Mouse (Mus musculus) liver, postnatal 0 days (tissue): ENCODE measurements around the gene Ndel1. TPM values are rescaled to one million over a fixed set of nuclear protein-coding genes. Genes with fewer than 3 reads are reported as not detected.

Experiments
- ATAC-seq: fragments of 200-750 bp; cut with Nextera tagmentation; 2 replicates; pipeline ENCODE4 v1.8.0; 2017; ENCODE audit warnings: mild to moderate bottlenecking, moderate library complexity
- DNase-seq: peaks from one replicate; pipeline ENCODE4 v3.0.0-alpha.2; 2016
- H3K27ac ChIP-seq: fragments of 300-500 bp; sonication (generic); 2 replicates; pipeline ENCODE4 v1.5.1; 2014; ENCODE audit warnings: antibody characterized with exemption, moderate library complexity, mild to moderate bottlenecking, low read depth
- H3K27me3 ChIP-seq: fragments of 300-500 bp; sonication (generic); 2 replicates; pipeline ENCODE4 v1.6.1; 2014; ENCODE audit warnings: low read length, control low read depth, mixed read lengths; ENCODE audit not compliant: insufficient read depth
- H3K36me3 ChIP-seq: fragments of 300-500 bp; sonication (generic); replicated peaks from 2 replicates; pipeline ENCODE4 v1.6.1; 2014; ENCODE audit warnings: mild to moderate bottlenecking, control low read depth, low read length, moderate library complexity, mixed read lengths; ENCODE audit not compliant: insufficient read depth
- H3K4me1 ChIP-seq: fragments of 300-500 bp; sonication (generic); 2 replicates; pipeline ENCODE4 v1.6.1; 2014; ENCODE audit warnings: antibody characterized with exemption, mild to moderate bottlenecking, control low read depth; ENCODE audit not compliant: insufficient read depth
- H3K4me2 ChIP-seq: fragments of 300-500 bp; sonication (generic); 2 replicates; pipeline ENCODE4 v1.6.1; 2014; ENCODE audit warnings: low read depth, mild to moderate bottlenecking, low read length, moderate library complexity, mixed read lengths
- H3K4me3 ChIP-seq: fragments of 300-500 bp; sonication (generic); 2 replicates; pipeline ENCODE4 v1.5.1; 2014; ENCODE audit warnings: low read depth, low read length
- H3K9ac ChIP-seq: fragments of 300-500 bp; sonication (generic); replicated peaks from 2 replicates; pipeline ENCODE4 v1.6.1; 2014; ENCODE audit warnings: mild to moderate bottlenecking, moderate library complexity
- H3K9me3 ChIP-seq: fragments of 300-500 bp; sonication (generic); 2 replicates; pipeline ENCODE4 v1.6.1; 2016; ENCODE audit warnings: mild to moderate bottlenecking, control low read depth, low read length, mixed read lengths
- CTCF ChIP-seq: sonication (generic); IDR thresholded peaks from 2 replicates; pipeline ENCODE4 v1.5.1; 2016; ENCODE audit warnings: antibody characterized with exemption, low read depth
- EP300 ChIP-seq: IDR thresholded peaks from 2 replicates; pipeline ENCODE4 v1.6.1; 2016; ENCODE audit warnings: antibody characterized with exemption, low read depth, mild to moderate bottlenecking
- WGBS: fragments of 180-500 bp; shearing (Covaris S2); extraction: QIAGEN DNeasy Blood & Tissue Kit; methylation state at CpG from one replicate; pipeline ENCODE4 v1.1.7; 2014; ENCODE audit not compliant: insufficient replicate concordance; 5-methylcytosine and 5-hydroxymethylcytosine counted together
- polyA plus RNA-seq: library from polyadenylated mRNA; unstranded; fragments of >200 nt; fragmentation: Nextera tagmentation; extraction: Ambion mirVana; gene quantifications from 2 replicates; pipeline ENCODE4 v1.2.1, GENCODE M21; 2015

Gene Ndel1
- polyA plus RNA-seq, 1 experiment from 2014 or later, result 32.8 TPM

DNA sequence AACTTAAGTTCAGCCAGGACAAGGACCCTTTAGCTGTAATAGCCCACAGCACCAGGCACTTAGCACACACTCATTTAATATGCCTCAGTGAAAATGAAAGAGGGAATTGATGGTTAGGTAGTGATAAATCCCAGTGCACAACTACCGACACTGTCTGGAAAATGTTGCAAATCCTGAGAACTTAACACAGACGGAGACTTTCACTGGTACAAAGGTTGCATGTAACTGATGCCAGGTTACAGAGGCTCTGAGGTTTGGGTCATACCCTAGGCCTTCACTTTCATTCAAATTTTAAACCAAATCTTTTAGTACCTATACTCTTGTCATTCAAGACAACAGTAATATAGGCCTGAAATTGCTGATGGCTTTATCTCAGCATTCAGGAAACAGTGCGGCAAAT lies 14.3 kb downstream of the Ndel1 start:
- 75% methylated on average over 3 of the region's 3 CpGs for WGBS
- TF ChIP-seq CTCF (no peak), EP300 (no peak)
- Histone ChIP-seq H3K27ac (no peak overlapping the region), H3K36me3 (no peaks in the 10 kb centered on the region), H3K9ac (no peak overlapping the region), H3K4me2 (no peak overlapping the region), H3K4me3 (no peak overlapping the region), H3K27me3 (no peaks in the 10 kb centered on the region), H3K4me1 (peaks cover 26% of the 10 kb centered on the region), H3K9me3 (no peaks in the 10 kb centered on the region)
- DNase-seq (no peak), ATAC-seq (no peak)

DNA sequence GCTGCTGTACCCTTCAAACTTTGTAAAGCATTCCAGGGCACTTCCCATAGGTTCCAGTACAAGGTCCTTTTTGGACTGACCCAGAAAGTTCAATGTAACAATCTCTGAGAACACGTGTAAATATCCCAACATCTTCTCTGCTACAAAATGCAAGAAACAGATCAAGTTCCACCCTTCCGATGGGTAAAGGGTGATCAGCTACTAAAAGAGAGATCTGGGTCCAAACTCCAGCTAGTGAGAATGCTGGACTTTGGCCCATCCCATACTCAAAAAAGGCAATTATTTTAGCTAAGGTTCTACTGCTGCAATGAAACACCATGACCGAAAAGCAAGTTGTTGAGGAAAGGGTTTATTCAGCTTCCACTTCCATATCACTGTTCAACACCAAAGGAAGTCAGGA lies 17.0 kb downstream of the Ndel1 start:
- Histone ChIP-seq H3K4me1 (peaks cover 33% of the 10 kb centered on the region), H3K27ac (peak overlapping the region; percentile 99), H3K9me3 (no peaks in the 10 kb centered on the region), H3K27me3 (no peaks in the 10 kb centered on the region), H3K4me3 (no peak overlapping the region), H3K9ac (no peak overlapping the region), H3K4me2 (no peak overlapping the region), H3K36me3 (no peaks in the 10 kb centered on the region)
- WGBS, result 76% methylated on average over 3 of the region's 3 CpGs
- TF ChIP-seq EP300 (no peak), CTCF (no peak)
- DNase-seq, result no peak
- ATAC-seq, result no peak

DNA sequence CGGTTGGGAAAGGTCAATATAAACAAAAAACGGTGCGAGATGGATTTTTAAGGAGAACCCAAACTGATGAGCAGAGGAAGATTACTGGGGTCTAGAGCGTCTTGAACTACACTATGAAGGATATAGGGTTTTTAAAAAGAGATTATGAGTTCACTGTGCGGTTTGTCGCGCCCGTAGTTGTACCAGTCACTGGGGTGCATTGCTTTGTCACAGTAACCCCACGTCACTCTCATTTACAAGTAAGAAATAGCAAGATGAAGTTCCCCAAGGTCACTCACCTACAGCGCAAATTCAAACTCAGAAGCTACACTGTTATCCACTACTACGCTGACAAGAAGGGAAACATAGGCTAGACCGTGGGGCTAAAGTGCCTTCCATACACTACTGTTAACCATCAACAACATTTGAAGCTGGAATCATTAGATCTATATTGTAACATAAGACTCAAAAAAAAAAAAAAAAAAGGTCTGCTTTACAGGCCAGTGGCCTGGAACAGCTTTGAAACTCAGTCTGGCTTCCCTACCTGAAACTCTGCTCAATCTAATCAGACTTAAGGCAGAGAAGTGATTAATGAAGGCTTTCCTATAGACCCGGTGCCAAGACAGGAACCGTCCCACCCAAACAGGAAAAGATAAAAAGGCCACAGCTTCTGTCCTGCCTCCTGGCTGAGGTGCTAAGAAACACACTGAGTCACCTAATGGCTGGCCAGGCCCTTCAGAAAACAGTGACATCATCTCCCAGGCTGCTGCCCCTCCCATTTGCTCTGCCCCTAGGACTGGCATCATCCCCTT lies 17.9 kb downstream of the Ndel1 start:
- Histone ChIP-seq H3K9ac (peak overlapping the region; percentile 56), H3K27ac (peak overlapping the region; percentile 99), H3K4me1 (peaks cover 37% of the 10 kb centered on the region), H3K4me3 (peak overlapping the region; percentile 86), H3K27me3 (no peaks in the 10 kb centered on the region), H3K36me3 (0 out of 2 replicates have a peak, but pooled peaks cover 3% of the 10 kb centered on the region), H3K4me2 (peak overlapping the region; percentile 75), H3K9me3 (no peaks in the 10 kb centered on the region)
- ATAC-seq, result 0 out of 2 replicates have a peak, but pooled peaks have one; percentile 2
- peak; percentile 34; the same call in 1 of the 2 replicates for TF ChIP-seq CTCF
- peak; percentile 52; the same call in 1 of the 2 replicates for TF ChIP-seq EP300
- WGBS, result 24% methylated on average over 14 of the region's 14 CpGs
- DNase-seq, result peak; percentile 49

DNA sequence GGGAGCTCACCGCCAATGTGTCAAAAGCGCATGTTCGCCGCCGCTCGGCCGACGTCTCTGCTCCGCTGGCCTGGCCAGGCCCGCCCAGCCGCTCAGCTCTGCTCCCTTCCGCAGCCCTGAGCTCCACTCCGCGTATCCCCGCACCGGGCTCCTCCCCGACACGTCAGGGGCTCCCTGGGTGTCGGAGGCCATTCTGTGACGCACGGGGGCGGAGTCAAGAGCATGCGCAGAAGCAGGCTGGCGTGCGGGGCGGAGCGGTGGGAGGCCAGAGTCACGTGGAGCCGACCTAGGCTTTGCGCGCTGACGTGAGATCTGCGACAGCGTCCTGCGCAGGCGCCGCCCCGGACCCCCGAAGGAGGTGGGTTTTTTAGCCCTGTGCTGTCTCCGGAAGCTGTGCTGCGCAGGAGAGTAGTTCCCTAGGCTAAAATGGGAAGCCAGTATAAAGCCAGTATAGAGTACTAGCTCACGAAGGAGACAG lies 18.7 kb downstream of the Ndel1 start:
- Histone ChIP-seq H3K4me2 (peak overlapping the region; percentile 75), H3K27me3 (no peaks in the 10 kb centered on the region), H3K27ac (peak overlapping the region; percentile 99), H3K9me3 (no peaks in the 10 kb centered on the region), H3K9ac (peak overlapping the region; percentile 96), H3K4me1 (peaks cover 43% of the 10 kb centered on the region), H3K4me3 (peak overlapping the region; percentile 86), H3K36me3 (0 out of 2 replicates have a peak, but pooled peaks cover 3% of the 10 kb centered on the region)
- 1% methylated on average over 34 of the region's 42 CpGs for WGBS
- DNase-seq (peak; percentile 100), ATAC-seq (peak; percentile 99)
- no peak for TF ChIP-seq CTCF
- no peak for TF ChIP-seq EP300

DNA sequence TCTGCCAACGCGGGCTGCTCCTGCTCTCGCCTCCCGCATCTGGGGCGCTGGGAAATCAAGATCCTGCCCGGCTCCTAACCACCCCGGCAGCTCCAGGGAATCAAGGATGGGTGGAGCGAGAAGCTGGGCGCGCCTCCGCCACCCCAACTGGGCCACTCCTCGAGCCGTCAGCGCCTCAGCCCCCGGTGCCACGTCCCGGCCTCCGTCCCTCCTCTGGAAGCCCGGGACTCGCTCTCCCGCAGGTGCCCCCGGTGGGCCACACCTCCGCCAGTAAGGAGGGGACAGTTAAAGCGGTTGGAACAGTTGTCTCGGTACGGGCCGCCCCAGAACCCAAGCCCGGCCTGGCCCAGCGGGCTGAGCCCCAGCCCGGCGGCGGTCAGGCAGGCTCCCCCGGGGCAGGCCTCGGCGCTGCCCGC lies 19.2 kb downstream of the Ndel1 start:
- Histone ChIP-seq H3K9me3 (no peaks in the 10 kb centered on the region), H3K27ac (peak overlapping the region; percentile 99), H3K36me3 (0 out of 2 replicates have a peak, but pooled peaks cover 3% of the 10 kb centered on the region), H3K4me3 (peak overlapping the region; percentile 86), H3K4me2 (peak overlapping the region; percentile 75), H3K4me1 (peaks cover 44% of the 10 kb centered on the region), H3K27me3 (no peaks in the 10 kb centered on the region), H3K9ac (peak overlapping the region; percentile 96)
- ATAC-seq (peak; percentile 73), DNase-seq (peak; percentile 81)
- TF ChIP-seq EP300 (no peak), CTCF (no peak)
- 0% methylated on average over 34 of the region's 36 CpGs for WGBS

DNA sequence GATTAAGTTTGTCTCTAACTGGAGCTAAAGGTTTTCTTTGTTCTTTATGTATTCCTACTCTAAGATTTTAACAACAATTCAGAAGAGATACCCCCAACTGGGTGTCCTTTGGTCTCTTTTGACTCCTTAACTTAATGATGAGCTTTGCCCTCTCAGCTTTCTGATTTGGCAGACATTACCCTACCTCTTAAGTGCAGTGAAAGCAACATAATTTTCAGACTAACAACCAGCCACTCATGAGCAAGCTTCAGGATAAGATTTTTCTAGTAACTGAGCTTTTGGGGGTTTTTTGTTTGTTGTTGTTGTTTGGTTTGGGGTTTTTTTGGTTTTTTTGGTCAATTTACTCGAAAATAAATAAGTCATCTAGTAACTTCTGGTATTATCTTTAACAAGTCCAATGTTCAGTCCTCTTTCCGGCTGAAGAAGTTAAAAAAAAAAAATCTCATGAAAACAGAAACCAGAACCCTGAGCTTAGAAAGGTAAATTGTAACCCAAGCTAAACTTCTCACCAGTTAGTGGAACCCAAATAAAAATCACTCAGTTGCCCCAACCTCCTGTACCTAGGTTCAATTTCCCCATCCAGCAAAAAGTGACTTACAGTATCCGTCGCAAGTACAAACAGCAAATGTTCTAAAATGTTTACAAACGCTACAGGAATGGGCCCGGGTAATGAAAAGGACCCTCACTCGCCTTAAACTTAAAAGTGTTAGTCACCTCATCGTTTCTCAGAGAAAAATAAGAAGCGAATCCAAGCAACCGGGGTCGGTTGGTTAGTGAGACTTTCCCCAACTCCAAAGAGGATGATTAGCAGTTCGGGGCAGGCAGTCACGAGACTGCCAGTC lies 19.8 kb downstream of the Ndel1 start:
- H3K9me3 ChIP-seq, result no peaks in the 10 kb centered on the region
- no peak for DNase-seq
- H3K4me1 ChIP-seq, result peaks cover 47% of the 10 kb centered on the region
- H3K4me3 ChIP-seq, result peak overlapping the region; percentile 86
- H3K9ac ChIP-seq, result peak overlapping the region; percentile 96
- H3K36me3 ChIP-seq, result 0 out of 2 replicates have a peak, but pooled peaks cover 3% of the 10 kb centered on the region
- no peaks in the 10 kb centered on the region for H3K27me3 ChIP-seq
- 2% methylated on average over 13 of the region's 13 CpGs for WGBS
- ATAC-seq, result no peak
- H3K27ac ChIP-seq, result peak overlapping the region; percentile 99
- TF ChIP-seq CTCF, result no peak
- TF ChIP-seq EP300, result no peak
- peak overlapping the region; percentile 75 for H3K4me2 ChIP-seq
